Mouse (Mus musculus): ENCODE measurements around the gene Nfam1.

GRCm38 (mm10) chr15:82983416-82984026 is 49.6 kb downstream of the Nfam1 start:
- TF ChIP-seq CTCF (IDR thresholded peaks at IDR 0.05; ENCODE audit: control insufficient read depth, insufficient read depth, insufficient replicate concordance, low read depth, low read length) (no peak), POLR2A (IDR thresholded peaks at IDR 0.05; ENCODE audit: control insufficient read depth, low read depth, low read length) (no peak)

Measured in testis, adult 2 months (tissue).